Mouse (Mus musculus) mouse embryonic stem cell (cell line): Measurements from ENCODE around the gene 1700022I11Rik.
"Not testable (repeated sequence)": the region's sequence is repeated elsewhere in the genome, so short reads cannot be mapped to it uniquely, and the experiment has no call there.

Experiments
- in situ Hi-C, 2 experiments: fragments of 300-500 bp; cut with MboI; formaldehyde crosslinking; loops; 1 replicate in 1 of 2; 3 replicates in 1 of 2; pipeline ENCODE4 v1.14.3; 2019 to 2020; ENCODE audit warnings: low sequenced_read_pairs in 2 of 2, low pct_unique_long_range_greater_than_20kb in 1 of 2, mixed read lengths in 1 of 2; ENCODE audit not compliant: unreplicated experiment in 1 of 2

Gene 1700022I11Rik

DNA sequence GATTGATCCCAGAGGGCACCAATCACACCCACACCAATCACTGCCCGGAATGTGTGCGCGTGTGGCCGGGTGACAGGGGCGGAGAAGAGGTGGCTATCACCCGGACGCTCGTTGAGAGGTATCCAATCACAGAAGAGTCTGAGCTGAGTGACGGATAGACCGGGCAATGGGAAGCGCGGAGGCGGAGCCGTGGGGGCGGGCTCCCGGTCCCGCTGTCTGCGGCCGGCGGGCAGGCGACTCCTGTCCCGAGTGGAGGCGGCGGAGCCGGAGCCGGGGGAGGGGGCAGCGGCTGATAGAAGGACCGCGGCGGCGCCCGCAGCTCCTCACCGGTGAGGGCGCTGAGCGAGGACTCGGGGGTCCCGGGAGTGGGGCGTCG, 19.7 kb upstream of the 1700022I11Rik start, which contains the start of gene Dnajb5:
Dnajb5 (plus strand) TSS at position 139 of the 376 bp plus-strand sequence.
- in situ Hi-C loops: no loop called here

GRCm38 (mm10) chr4:42950065-42950558, 19.3 kb upstream of the 1700022I11Rik start:
- in situ Hi-C loops: no loop called here

GRCm38 (mm10) chr4:42951206-42952195, 17.9 kb upstream of the 1700022I11Rik start:
- in situ Hi-C loops: no loop called here

DNA sequence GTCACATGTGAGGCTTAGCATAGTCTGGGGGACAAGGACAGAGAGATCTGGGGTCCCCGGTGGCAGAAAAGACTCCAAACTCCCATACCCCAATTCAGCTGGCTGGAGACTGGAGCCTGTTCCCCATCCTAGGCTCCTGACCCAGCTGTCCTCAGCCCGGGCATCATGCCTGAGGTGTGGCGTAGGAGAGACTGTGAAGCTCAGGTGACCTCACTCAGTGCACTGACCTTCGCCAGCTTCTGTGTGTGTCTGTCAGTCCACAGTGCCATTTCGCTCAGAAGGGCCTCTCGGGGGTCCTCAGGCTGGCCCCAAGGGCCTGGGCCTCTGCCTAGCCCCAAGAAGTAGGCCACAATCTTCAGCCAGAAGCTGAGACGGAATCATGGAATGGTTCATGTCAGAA, 16.8 kb upstream of the 1700022I11Rik start:
- in situ Hi-C loops: no loop called here

DNA sequence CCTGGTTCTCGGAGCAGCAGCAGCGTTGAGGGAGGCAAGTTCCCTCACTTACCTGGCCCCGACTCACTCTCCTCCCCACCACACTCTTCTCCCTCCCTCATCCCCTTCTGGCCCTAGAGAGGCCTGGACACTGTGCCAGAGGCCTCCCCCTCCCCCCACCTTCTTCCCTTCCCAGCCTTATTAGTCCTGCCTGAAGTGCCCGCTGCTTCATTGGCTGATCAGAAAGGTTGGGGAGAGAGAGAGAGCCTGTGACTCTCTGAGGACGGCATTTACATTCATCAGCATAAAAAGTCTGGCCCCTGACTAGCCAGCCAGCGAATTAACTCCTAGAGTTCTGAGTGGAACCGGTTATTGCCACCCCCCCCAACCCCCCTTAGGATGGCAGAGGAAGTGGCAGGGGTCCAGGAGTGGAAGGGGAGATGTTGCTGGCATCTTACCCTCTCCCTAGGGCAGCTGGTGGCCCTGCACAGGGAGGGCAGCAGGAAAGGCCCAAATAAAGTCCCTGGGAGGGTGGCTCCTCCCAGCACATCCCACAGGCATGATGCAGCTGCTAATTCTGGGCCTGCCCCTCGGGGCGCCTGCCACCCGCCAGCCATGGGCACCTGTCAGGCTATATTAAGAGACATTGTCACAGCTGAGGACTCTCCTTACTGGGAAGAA, 15.8 kb upstream of the 1700022I11Rik start:
- in situ Hi-C loops: no loop called here

DNA sequence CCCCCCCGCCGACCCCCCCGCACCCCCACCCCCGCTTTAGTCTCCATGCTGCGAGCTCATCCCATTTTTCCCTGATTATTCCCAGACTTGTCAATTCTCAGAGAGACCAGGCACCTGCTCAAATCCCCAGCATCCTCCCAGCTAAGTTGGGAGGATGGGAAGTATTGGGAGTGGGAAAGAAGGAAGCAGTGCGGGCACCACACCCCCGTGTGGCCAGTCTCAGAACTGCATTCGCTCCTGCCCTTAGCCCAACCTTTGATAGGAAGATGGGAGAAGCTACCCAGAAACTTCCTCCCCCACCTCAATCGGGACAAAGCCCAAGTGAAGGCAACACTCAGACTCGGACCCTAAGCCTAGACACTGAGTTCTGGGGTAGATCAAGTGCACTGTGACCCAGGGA, 15.1 kb upstream of the 1700022I11Rik start:
- in situ Hi-C loops: no loop called here

GRCm38 (mm10) chr4:42955200-42955599, 14.2 kb upstream of the 1700022I11Rik start:
- in situ Hi-C loops: no loop called here

DNA sequence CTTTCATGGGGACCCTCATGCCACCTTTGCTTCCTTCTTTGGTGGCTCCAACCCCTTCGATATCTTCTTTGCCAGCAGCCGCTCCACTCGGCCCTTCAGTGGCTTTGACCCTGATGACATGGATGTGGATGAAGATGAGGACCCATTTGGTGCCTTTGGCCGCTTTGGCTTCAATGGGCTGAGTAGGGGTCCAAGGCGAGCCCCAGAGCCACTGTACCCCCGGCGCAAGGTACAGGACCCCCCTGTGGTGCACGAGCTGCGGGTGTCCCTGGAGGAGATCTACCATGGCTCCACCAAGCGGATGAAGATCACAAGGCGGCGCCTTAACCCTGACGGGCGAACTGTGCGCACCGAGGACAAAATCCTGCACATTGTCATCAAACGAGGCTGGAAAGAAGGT, 12.8 kb upstream of the 1700022I11Rik start:
- in situ Hi-C loops: no loop called here

- in situ Hi-C loops: no loop called here
Measured at GRCm38 (mm10) chr4:42957306-42957705, 12.1 kb upstream of the 1700022I11Rik start.

GRCm38 (mm10) chr4:42957979-42958378, 11.4 kb upstream of the 1700022I11Rik start:
- in situ Hi-C loops: no loop called here

DNA sequence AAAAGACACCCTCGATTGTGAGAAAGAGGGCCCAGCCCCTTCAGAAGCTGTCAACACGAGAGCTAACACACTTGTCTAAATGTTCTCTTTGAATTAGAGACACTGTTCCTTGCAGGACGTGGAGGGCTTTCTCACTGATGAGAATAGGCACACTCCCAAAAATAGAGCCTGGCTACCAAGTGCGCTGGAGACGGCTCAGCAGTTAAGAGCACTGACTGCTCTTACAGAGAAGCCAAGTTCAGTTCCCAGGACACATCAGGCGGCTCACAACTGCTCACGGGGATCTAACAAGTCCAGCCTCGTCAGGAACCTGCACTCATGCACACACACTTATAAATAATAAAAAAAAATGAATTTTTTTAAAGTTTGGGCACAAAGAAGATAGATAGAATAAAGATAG, 10.5 kb upstream of the 1700022I11Rik start:
- in situ Hi-C loops: no loop called here

- in situ Hi-C loops: no loop called here
Measured at GRCm38 (mm10) chr4:42959382-42959781, 10.0 kb upstream of the 1700022I11Rik start.

DNA sequence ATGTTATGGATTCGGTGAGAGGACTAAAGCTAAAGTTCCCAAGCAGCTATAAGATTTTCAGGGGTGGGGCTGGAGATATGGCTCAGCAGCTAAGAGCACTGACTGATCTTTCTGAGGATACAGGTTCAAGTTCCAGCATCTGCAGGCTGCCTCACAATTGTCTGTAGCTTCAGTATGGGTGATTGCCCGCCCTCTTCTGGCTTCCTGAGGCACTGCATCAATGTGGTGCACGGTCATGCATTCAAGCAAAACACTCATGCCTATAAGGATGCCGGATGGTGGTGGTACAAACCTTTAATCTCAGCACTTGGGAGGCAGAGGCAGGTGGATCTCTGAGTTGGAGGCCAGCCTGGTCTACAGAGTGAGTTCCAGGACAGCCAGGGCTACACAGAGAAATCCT, 7.8 kb upstream of the 1700022I11Rik start:
- in situ Hi-C loops: loop anchor here (5.0 kb wide), 2 partner anchors 84 to 89 kb away; partner anchors contain the start of gene Fam205c (in 1 of the 2)

DNA sequence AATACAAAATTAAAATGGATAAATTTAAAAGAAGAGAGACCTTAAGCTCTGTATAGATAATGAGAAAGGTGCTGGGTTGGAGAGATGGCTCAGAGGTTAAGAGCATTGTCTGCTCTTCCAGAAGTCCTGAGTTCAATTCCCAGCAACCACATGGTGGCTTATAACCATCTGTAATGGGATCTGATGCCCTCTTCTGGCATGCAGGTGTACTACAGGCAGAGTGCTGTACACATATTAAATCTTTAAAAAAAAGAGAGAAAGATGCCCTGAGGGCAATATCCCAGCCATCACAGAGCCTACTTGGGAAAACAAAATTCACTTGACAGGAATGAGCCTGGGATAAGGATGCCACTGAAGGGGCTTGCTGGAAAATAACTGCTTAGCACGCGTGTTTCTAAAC, 5.9 kb upstream of the 1700022I11Rik start:
- in situ Hi-C loops: loop anchor here (5.0 kb wide), 2 partner anchors 86 to 91 kb away; partner anchors contain the start of gene Fam205c (in 1 of the 2)

DNA sequence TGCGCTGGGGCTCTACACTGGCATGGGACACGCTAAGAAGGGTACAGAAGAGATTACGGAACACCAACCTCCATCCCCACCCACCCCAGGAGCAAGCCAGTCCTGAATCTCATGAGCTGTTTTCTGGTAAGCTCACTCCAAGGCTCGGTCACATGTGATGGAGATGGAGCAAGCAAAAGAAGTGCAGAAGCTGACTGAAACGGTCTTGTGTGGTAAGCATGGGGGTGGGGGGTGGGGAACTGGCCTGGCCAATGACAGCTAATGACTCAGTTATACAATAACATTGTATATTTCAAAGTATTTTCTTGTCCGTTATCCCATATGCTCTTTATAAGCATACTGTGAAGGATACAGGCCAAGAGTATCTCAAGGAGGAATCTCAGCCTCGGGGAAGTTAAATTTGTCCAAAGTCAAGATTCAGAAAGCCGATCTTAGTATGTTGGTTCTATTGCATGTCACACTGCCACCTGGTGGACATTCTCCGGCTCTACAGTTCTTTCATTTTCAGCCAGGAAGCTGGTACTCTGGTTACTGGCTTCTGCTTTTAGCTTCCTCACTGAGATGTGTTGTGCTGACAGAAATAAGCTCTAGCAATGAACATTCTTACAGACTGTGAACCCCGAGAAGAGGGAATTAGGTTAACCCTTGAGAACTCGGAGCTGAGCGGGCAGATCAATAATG, 4.2 kb upstream of the 1700022I11Rik start:
- in situ Hi-C loops: no loop called here

DNA sequence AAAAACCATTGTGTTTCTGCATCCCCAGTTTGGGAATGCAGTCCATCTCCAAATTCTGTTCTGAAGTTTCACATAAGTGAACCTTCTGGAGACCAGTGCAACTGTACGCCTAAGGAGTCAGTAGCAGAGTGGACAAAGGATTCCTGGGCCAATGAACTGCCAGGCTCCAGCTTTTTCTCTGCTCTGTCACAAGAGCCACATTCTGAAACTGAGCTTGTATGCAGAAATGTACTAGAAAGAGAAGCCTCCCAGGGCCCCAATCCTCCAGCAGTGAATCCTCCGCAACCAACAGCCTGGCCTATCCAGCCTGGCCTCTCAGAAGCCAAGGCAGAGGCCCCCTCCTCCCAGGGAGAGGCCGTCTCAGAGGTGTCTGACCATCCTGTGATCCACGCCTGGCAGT, 3.5 kb downstream of the 1700022I11Rik start:
- in situ Hi-C loops: no loop called here

GRCm38 (mm10) chr4:42973868-42974267, 4.5 kb downstream of the 1700022I11Rik start:
- in situ Hi-C loops: no loop called here

DNA sequence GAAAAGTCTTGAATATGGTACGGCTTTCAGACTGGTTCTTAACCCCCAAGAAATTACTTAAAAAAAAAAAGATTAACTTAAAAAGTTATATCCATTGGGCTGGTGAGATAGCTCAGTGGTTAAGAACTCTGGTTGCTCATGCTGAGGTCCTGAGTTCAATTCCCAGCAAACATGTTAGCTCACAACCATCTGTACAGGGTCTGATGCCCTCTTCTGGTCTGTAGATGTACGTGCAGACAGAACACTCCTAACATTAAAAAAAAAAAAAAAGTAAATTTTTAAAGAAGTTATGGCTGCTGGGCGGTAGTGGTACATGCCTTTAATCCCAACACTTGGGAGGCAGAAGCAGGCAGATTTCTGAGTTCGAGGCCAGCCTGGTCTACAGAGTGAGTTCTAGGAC, 8.7 kb downstream of the 1700022I11Rik start:
- in situ Hi-C loops: no loop called here

DNA sequence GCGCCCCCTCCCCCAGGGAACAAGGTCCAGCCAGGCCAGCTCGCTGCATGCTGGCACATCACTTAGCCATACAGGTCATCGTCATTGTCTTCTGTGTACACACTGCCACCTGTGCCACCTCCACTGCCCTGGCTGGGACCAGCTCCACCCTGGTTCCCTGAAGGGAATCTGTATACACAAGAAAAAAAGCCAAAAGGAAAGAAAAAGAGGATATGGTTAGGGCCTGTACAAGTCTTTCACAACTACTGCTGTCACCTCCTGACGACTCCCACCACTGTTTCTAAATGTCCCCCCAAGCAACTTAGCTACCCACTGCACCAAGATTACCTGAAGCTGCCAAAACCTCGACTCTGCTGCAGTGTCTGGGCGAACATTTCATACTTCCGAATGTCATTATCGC, 11.1 kb downstream of the 1700022I11Rik start:
- in situ Hi-C loops: not testable (repeated sequence)
